Mouse (Mus musculus) CD8-positive naive resting alpha-beta T cell, adult 2 months (primary cell): Measurements from ENCODE around the gene Aass.
"Not testable (repeated sequence)": the region's sequence is repeated elsewhere in the genome, so short reads cannot be mapped to it uniquely, and the experiment has no call there.

Source experiments
- DNase-seq, 2 experiments: peaks; one replicate each; pipeline ENCODE4 v3.0.0; 2022; ENCODE audit warnings: low read depth in 2 of 2, low spot score in 2 of 2

Gene Aass

GRCm38 (mm10) chr6:23132573-23133181 is at the start of gene Aass:
Gene Aass (minus strand): TSS chr6:23132986.
- DNase-seq = no peak

DNA sequence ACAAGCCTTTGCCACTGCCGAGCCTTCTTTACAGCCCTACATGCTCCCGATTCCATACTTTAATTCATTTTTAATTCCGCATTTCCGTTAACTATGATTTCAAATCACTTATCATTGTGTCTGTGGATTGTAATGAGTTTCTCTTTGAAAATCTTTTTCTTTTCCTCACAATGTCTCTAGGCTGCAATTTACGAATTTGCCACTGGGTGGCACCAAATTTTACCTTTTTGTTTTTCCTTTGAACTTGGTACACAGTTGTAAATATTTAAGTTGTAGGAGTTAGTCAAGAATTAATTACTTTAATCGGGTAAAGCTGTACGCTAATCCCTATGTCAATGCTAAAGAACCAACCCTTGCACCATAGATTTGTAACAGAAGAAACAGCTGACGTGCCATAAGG is 47.3 kb upstream of the Aass start:
- DNase-seq = no peak

DNA sequence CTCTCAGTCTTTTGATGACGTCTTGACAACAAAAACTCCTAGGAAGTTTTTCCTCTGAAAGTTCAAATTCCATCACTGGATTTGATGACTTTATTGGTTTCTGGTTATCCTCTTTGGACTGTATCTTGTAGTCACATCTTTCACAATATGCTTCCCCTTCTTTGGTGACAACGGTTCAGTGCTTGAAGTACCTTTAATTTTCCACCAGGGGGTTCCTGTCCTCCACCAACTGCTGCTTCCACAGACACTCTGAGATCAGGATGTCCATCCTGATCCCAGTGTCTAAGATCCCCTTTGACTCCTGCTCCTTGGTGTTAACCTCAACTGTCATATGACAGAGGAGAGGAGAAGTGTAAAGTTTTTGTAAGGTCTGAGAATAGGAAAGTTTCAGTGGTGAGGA is 31.0 kb upstream of the Aass start:
- DNase-seq = not testable (repeated sequence)

- not testable (repeated sequence) for DNase-seq
Measured at GRCm38 (mm10) chr6:23156357-23156756, 23.6 kb upstream of the Aass start.

- DNase-seq = no peak
Measured at GRCm38 (mm10) chr6:23153112-23153511, 20.3 kb upstream of the Aass start.

GRCm38 (mm10) chr6:23147221-23147620 is 14.4 kb upstream of the Aass start:
- DNase-seq = no peak

GRCm38 (mm10) chr6:23143980-23144379 is 11.2 kb upstream of the Aass start:
- no peak for DNase-seq

DNA sequence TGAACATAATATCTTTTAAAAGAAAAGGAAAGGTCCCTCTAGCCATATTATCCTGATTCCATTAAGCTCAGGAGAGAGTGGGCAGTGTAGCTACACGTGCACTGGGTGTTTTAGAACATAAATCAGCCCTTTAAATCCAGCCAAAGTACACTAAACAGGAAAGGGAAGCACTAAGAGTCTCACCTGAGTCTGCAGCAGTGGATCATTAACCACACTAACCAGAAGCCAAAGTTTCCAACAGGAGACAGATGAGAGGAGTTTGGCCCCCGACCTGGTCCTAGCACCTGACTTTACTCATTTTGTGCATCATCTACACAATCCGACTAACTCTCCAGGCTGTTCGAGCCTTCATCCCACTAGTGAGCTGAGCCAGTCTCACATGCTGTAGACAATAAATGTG is 1.8 kb downstream of the Aass start:
- DNase-seq = no peak

DNA sequence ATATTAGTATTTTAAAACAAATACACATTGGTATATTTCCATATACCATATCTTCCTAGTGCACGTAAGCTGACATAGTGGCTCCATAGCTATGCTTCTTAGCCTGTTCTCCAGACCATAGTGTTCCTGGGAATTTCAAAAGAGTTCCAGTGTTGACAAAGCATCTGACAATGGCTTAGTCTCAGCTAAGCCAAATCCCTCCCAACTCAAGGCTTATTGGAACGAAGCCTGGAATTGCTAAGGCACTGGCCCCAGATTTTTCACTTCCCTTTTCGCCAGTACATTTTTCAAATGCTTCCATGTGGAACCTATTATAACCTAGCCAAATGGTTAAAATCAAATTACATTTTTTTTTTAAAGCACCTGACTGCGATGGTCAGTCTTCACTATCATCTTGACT is 3.6 kb downstream of the Aass start:
- DNase-seq = no peak

GRCm38 (mm10) chr6:23126706-23127105 is 6.1 kb downstream of the Aass start:
- no peak for DNase-seq

DNA sequence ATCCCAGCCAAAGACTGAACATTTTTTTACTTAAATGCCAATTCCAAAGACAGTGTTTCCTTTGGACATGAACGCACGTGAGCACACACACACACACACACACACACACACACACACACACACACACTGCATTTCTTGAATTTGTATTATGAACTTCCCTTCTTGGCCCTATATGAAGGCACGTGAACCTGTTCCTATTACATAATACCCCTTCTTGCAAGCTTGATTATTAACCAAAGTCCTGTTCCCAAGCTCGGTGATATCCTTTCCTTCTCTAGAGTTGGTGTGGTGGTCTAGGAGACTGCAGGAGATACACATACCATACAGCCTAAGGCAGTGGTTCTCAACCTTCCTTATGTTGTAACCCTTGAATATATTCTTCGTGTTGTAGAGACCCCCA is 7.0 kb downstream of the Aass start:
- no peak for DNase-seq

DNA sequence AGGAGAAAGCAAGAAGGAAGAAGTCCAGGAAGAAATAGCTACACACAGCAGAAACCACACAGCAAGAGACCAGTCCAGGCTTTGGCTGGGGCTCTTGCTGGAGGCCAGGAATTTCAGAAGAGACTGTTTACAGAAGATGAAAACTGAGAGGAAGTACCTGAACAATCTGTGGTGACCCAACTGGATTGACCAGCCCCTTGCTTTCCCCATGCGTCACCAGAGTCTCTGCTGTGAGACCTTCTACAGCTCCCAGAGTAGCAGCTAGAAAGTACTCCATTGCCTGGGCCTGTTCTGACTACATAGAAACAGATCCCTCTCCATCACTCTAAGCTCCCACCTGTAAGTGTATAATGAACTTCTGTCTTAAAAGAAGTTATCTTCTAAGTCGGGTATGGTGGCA is 8.0 kb downstream of the Aass start:
- DNase-seq = no peak

- no peak for DNase-seq
Measured at GRCm38 (mm10) chr6:23122934-23123333, 9.9 kb downstream of the Aass start.

DNA sequence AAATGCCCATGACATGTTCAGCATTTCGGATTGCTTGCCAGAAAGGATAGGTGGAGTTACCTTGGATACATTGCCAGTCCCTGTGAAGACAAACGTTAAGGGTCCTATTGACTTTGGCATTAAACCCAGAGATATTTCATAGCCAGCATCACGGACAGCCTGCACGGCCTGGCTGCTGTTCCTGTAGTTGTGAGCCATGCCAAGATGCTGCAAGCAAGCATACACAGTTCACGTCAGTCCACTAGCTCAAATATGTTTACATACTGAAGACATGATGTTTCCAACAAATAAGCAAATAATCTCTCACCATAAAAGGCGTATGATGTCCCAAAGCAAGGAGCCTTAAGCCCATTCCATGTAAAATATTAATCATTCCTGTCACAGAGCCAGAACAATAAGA is 18.0 kb downstream of the Aass start:
- no peak for DNase-seq

DNA sequence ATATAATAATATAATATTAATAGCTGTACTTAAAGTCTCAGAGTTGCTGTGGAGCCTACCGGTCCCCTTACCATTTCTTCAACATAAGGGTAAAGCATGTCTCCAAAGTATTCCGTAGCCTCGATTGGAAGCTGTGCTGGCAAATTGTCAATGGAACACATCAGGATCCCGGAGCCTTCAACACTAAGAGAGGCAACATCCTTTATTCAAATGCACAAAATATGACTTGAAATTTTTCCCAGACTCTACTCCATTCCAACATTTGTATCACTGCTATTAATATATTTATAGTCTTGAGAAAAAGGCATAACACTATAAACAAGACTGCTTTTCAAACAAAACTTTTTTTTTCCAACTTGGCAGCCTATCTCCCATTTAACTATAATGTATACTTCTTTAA is 25.7 kb downstream of the Aass start:
- DNase-seq = no peak

GRCm38 (mm10) chr6:23106373-23106772 is 26.4 kb downstream of the Aass start:
- no peak for DNase-seq

DNA sequence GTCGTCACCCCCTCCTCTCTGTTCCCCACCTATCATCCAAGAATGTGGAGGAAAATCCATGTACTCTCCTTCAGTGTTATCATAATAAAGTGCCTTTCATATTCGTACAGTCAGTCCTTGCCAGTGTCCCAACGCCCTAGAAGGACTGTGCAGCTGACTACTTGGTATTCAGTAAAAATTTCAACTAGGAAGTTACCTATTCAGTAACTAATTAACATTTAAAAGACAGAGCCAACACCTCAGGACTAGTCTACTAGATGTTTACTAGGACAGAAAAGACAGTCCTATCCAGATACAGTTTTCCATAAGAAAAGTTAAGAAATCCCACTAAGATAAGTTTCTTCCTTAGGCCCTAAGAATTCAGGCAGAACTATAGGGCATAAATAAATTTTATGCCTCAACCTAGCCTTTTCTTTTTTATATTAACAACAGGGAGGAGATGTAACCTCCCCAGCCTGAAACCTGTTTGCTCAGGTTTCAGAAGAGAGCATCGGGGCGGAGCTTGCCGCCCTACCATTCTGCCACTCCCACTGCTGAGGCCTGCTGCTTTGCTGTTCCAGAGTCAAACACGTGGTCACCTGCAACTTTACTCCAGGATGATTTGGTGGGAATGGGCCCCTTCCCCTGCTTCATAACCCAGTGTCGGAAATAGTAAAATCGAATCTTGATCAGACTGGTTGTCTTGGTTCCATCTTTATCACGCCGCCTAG is 42.3 kb downstream of the Aass start:
- DNase-seq = not testable (repeated sequence)

- DNase-seq = not testable (repeated sequence)
Measured at GRCm38 (mm10) chr6:23089292-23089691, 43.5 kb downstream of the Aass start.

DNA sequence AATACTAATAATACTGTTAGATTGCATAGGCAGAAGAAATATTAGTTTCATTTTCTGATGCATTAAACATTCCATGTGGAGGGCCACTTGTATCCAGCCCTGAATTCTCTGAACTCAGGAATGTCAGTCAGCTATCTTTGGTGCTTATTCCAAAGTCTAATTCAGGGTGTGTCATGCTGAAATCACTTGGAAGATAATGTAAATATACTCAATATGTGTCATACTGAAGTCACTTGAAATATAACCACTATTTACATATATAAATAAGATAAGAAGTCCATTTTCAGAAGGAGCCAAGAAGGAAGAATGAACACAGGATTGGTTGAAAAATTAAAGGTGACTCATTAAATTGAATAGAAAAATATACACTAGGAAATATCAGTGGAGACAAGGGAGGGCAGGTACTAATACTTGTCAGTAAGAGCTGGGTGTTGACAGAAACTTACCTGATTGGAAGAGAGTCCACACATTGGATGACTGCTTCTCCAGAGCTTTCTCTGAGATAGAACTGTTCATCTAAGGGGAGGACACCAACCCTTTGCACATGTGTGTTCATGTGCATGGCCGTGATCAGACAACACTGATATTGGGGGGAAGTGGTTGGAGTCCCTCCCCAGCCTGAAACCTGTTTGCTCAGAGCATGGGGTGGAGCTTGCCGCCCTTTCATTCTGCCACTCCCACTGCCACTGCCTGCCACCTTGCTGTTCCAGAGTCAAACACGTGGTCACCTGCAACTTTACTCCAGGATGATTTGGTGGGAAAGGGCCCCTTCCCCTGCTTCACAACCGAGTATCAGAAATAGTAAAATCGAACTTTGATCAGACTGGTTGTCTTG is 48.0 kb downstream of the Aass start:
- no peak for DNase-seq

DNA sequence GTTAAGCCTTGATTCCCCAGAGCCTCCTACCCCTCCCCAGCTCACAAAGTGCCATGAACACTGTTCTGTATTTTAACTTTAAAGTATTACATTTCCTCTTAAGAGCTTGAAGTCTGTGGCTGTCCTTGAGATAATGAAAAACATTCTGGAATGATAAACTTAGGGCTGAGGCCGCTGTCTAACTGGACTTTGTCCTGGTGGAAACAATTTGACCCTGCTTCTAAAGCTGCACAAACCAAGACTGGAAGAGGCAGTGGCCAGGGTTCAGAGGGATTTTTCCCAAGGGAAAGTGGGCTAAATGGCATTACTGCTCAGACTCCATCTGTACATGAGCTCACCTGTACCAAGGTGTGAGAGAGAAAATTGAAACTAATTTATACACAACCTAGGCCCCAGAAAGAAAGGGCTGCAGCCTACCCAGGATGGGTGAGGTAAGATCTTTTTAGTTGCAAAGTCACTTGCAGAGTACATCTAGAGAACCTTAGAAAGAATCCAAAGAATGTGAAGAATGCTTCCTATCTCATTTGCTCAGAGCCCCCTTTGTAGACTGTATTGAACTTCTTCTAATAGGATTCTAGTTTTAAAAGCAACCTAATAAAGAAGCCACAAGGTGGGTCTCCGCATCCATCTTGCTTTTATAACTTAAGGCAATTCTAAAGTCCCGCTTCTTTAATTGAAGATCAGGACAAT is 52.6 kb downstream of the Aass start:
- no peak for DNase-seq

DNA sequence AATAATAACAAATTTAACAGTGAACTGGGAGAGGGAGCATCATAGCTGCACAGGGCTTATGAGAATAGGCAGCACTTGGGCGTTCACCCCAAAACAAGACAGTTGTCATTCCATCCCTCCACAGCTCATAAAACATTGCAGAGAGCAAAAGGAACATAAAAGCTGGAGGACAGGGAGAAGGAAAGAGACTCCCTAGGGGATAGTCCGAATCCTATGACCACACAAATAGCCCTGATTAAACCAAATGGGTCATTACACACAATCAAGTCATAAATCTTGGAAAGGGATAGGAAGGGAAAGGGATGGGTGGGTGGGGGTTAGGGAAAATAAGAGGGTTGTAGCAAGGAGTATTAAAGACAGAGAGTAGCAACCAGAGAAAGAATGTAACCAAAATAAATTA is 54.5 kb downstream of the Aass start:
- DNase-seq = no peak

DNA sequence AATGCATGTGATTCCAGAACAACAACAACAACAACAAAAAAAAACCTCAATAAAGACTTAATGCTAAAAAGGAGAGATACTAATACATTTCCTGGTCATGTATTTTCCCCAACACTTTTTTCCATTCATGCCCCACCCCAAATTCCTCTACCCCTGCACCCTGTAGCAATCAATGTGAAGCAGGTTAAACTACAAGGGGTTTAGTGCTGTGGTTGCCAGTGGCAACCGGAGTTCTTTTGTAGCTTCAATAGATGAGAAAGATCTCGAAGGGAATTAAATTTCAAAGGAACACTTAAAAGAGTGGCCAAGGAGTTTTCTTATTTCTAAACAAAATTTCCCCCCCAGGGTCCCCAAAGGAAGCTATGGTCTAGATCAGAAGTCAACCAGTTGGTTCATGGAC is 56.7 kb downstream of the Aass start:
- no peak for DNase-seq
